Mouse (Mus musculus): ENCODE measurements around the gene Dcun1d4. TPM values are rescaled to one million over a fixed set of nuclear protein-coding genes. Genes with fewer than 3 reads are reported as not detected.
"Not testable (repeated sequence)": the region's sequence is repeated elsewhere in the genome, so short reads cannot be mapped to it uniquely, and the experiment has no call there.

Dcun1d4 gene
- polyA plus RNA-seq, 1 experiment from 2014 or later: 23.5 TPM

- no peak overlapping the region for H3K9ac ChIP-seq
Observed at GRCm38 (mm10) chr5:73572846-73573245, 92.0 kb downstream of the Dcun1d4 start.

GRCm38 (mm10) chr5:73573789-73574188, 93.0 kb downstream of the Dcun1d4 start:
- no peaks in the 10 kb centered on the region for H3K36me3 ChIP-seq
- WGBS: 70% methylated on average over 7 of the region's 7 CpGs
- H3K9me3 ChIP-seq (replicated peaks): no peaks in the 10 kb centered on the region
- H3K27me3 ChIP-seq (replicated peaks): no peaks in the 10 kb centered on the region
- H3K4me3 ChIP-seq: no peak overlapping the region
- H3K4me2 ChIP-seq: no peak overlapping the region
- no peak overlapping the region for H3K9ac ChIP-seq
- no peak for ATAC-seq (ENCODE audit: insufficient number of reproducible peaks, low FRiP score)
- 0 out of 2 replicates have a peak, but pooled peaks cover 3% of the 10 kb centered on the region for H3K4me1 ChIP-seq (replicated peaks)
- no peak overlapping the region for H3K27ac ChIP-seq (ENCODE audit: poor library complexity, severe bottlenecking)

More at GRCm38 (mm10) chr5:73572846-73573245, 92.0 kb downstream of the Dcun1d4 start:
- Histone ChIP-seq H3K36me3 (no peaks in the 10 kb centered on the region), H3K4me2 (no peak overlapping the region), H3K27ac (ENCODE audit: poor library complexity, severe bottlenecking) (no peak overlapping the region), H3K9me3 (replicated peaks) (no peaks in the 10 kb centered on the region), H3K27me3 (replicated peaks) (no peaks in the 10 kb centered on the region), H3K4me1 (replicated peaks) (0 out of 2 replicates have a peak, but pooled peaks cover 3% of the 10 kb centered on the region), H3K4me3 (no peak overlapping the region)
- WGBS: 83% methylated on average over 2 of the region's 2 CpGs
- no peak for ATAC-seq (ENCODE audit: insufficient number of reproducible peaks, low FRiP score)

- Histone ChIP-seq H3K4me1 (replicated peaks) (0 out of 2 replicates have a peak, but pooled peaks cover 3% of the 10 kb centered on the region), H3K9ac (no peak overlapping the region), H3K4me3 (no peak overlapping the region), H3K4me2 (no peak overlapping the region), H3K27ac (ENCODE audit: poor library complexity, severe bottlenecking) (no peak overlapping the region), H3K27me3 (replicated peaks) (no peaks in the 10 kb centered on the region), H3K9me3 (replicated peaks) (no peaks in the 10 kb centered on the region), H3K36me3 (no peaks in the 10 kb centered on the region)
- 89% methylated on average over 4 of the region's 4 CpGs for WGBS
- ATAC-seq (ENCODE audit: insufficient number of reproducible peaks, low FRiP score): no peak
Observed at GRCm38 (mm10) chr5:73574616-73575015, 93.8 kb downstream of the Dcun1d4 start.

GRCm38 (mm10) chr5:73576708-73577107, 95.9 kb downstream of the Dcun1d4 start:
- Histone ChIP-seq H3K27ac (ENCODE audit: poor library complexity, severe bottlenecking) (no peak overlapping the region), H3K4me1 (replicated peaks) (0 out of 2 replicates have a peak, but pooled peaks cover 3% of the 10 kb centered on the region), H3K4me2 (no peak overlapping the region), H3K9ac (no peak overlapping the region), H3K4me3 (no peak overlapping the region), H3K27me3 (replicated peaks) (no peaks in the 10 kb centered on the region), H3K9me3 (replicated peaks) (no peaks in the 10 kb centered on the region), H3K36me3 (no peaks in the 10 kb centered on the region)
- ATAC-seq (ENCODE audit: insufficient number of reproducible peaks, low FRiP score): no peak
- 69% methylated on average over 7 of the region's 7 CpGs for WGBS

GRCm38 (mm10) chr5:73578131-73578530, 97.3 kb downstream of the Dcun1d4 start:
- ATAC-seq (ENCODE audit: insufficient number of reproducible peaks, low FRiP score): no peak
- no peak overlapping the region for H3K27ac ChIP-seq (ENCODE audit: poor library complexity, severe bottlenecking)

GRCm38 (mm10) chr5:73584011-73584410, 103.2 kb downstream of the Dcun1d4 start:
- H3K9me3 ChIP-seq (replicated peaks); ATAC-seq (ENCODE audit: insufficient number of reproducible peaks, low FRiP score); H3K4me2 ChIP-seq; H3K4me3 ChIP-seq; H3K27ac ChIP-seq (ENCODE audit: poor library complexity, severe bottlenecking); H3K27me3 ChIP-seq (replicated peaks); H3K4me1 ChIP-seq (replicated peaks); H3K9ac ChIP-seq; H3K36me3 ChIP-seq: not testable (repeated sequence)
- WGBS: 67% methylated on average over 6 of the region's 6 CpGs

More at GRCm38 (mm10) chr5:73578131-73578530, 97.3 kb downstream of the Dcun1d4 start:
- Histone ChIP-seq H3K4me2 (no peak overlapping the region), H3K9me3 (replicated peaks) (no peaks in the 10 kb centered on the region), H3K36me3 (no peaks in the 10 kb centered on the region), H3K4me3 (no peak overlapping the region), H3K4me1 (replicated peaks) (0 out of 2 replicates have a peak, but pooled peaks cover 3% of the 10 kb centered on the region), H3K9ac (no peak overlapping the region), H3K27me3 (replicated peaks) (no peaks in the 10 kb centered on the region)
- WGBS: 70% methylated on average over 3 of the region's 3 CpGs

GRCm38 (mm10) chr5:73585212-73586115, 104.7 kb downstream of the Dcun1d4 start:
- no peak for ATAC-seq (ENCODE audit: insufficient number of reproducible peaks, low FRiP score)
- H3K4me3 ChIP-seq: no peak overlapping the region
- no peaks in the 10 kb centered on the region for H3K36me3 ChIP-seq
- no peaks in the 10 kb centered on the region for H3K27me3 ChIP-seq (replicated peaks)
- no peak overlapping the region for H3K4me2 ChIP-seq
- no peak overlapping the region for H3K9ac ChIP-seq
- H3K4me1 ChIP-seq (replicated peaks): 0 out of 2 replicates have a peak, but pooled peaks cover 3% of the 10 kb centered on the region
- no peak overlapping the region for H3K27ac ChIP-seq (ENCODE audit: poor library complexity, severe bottlenecking)
- peaks cover 5% of the 10 kb centered on the region; the same call in 1 of the 2 replicates for H3K9me3 ChIP-seq (replicated peaks)
- 32% methylated on average over 7 of the region's 7 CpGs for WGBS

- peaks cover 5% of the 10 kb centered on the region; the same call in 1 of the 2 replicates for H3K9me3 ChIP-seq (replicated peaks)
- H3K4me3 ChIP-seq: no peak overlapping the region
- H3K27ac ChIP-seq (ENCODE audit: poor library complexity, severe bottlenecking): no peak overlapping the region
- no peak overlapping the region for H3K9ac ChIP-seq
- 0 out of 2 replicates have a peak, but pooled peaks cover 3% of the 10 kb centered on the region for H3K4me1 ChIP-seq (replicated peaks)
- no peaks in the 10 kb centered on the region for H3K27me3 ChIP-seq (replicated peaks)
- WGBS: 75% methylated on average over 4 of the region's 4 CpGs
- no peaks in the 10 kb centered on the region for H3K36me3 ChIP-seq
- no peak overlapping the region for H3K4me2 ChIP-seq
- no peak for ATAC-seq (ENCODE audit: insufficient number of reproducible peaks, low FRiP score)
Observed at GRCm38 (mm10) chr5:73586597-73586996, 105.8 kb downstream of the Dcun1d4 start.

GRCm38 (mm10) chr5:73587119-73587518, 106.3 kb downstream of the Dcun1d4 start:
- H3K27me3 ChIP-seq (replicated peaks): no peaks in the 10 kb centered on the region
- ATAC-seq (ENCODE audit: insufficient number of reproducible peaks, low FRiP score): no peak
- no peak overlapping the region for H3K9ac ChIP-seq
- H3K4me1 ChIP-seq (replicated peaks): 0 out of 2 replicates have a peak, but pooled peaks cover 3% of the 10 kb centered on the region
- H3K36me3 ChIP-seq: no peaks in the 10 kb centered on the region
- peaks cover 5% of the 10 kb centered on the region; the same call in 1 of the 2 replicates for H3K9me3 ChIP-seq (replicated peaks)
- H3K4me3 ChIP-seq: no peak overlapping the region
- no peak overlapping the region for H3K4me2 ChIP-seq
- no peak overlapping the region for H3K27ac ChIP-seq (ENCODE audit: poor library complexity, severe bottlenecking)
- 86% methylated on average over 3 of the region's 3 CpGs for WGBS

- H3K9ac ChIP-seq: no peak overlapping the region
- H3K9me3 ChIP-seq (replicated peaks): no peaks in the 10 kb centered on the region
- H3K4me1 ChIP-seq (replicated peaks): no peaks in the 10 kb centered on the region
- no peaks in the 10 kb centered on the region for H3K36me3 ChIP-seq
- no peak overlapping the region for H3K4me2 ChIP-seq
- H3K27me3 ChIP-seq (replicated peaks): no peaks in the 10 kb centered on the region
- ATAC-seq (ENCODE audit: insufficient number of reproducible peaks, low FRiP score): no peak
- H3K4me3 ChIP-seq: no peak overlapping the region
- no peak overlapping the region for H3K27ac ChIP-seq (ENCODE audit: poor library complexity, severe bottlenecking)
- 66% methylated on average over 5 of the region's 5 CpGs for WGBS
Observed at GRCm38 (mm10) chr5:73598943-73599695, 118.3 kb downstream of the Dcun1d4 start.

- H3K36me3 ChIP-seq: no peaks in the 10 kb centered on the region
- no peak overlapping the region for H3K9ac ChIP-seq
- H3K27me3 ChIP-seq (replicated peaks): no peaks in the 10 kb centered on the region
- ATAC-seq (ENCODE audit: insufficient number of reproducible peaks, low FRiP score): no peak
- H3K9me3 ChIP-seq (replicated peaks): no peaks in the 10 kb centered on the region
- 83% methylated on average over 2 of the region's 2 CpGs for WGBS
- H3K4me1 ChIP-seq (replicated peaks): no peaks in the 10 kb centered on the region
- H3K27ac ChIP-seq (ENCODE audit: poor library complexity, severe bottlenecking): no peak overlapping the region
- H3K4me2 ChIP-seq: no peak overlapping the region
- no peak overlapping the region for H3K4me3 ChIP-seq
Observed at GRCm38 (mm10) chr5:73599991-73600390, 119.2 kb downstream of the Dcun1d4 start.

All from heart, embryonic 12.5 days (tissue).